11 mouse cellular contexts compared by ENCODE assay signal in the genomic region with DNA sequence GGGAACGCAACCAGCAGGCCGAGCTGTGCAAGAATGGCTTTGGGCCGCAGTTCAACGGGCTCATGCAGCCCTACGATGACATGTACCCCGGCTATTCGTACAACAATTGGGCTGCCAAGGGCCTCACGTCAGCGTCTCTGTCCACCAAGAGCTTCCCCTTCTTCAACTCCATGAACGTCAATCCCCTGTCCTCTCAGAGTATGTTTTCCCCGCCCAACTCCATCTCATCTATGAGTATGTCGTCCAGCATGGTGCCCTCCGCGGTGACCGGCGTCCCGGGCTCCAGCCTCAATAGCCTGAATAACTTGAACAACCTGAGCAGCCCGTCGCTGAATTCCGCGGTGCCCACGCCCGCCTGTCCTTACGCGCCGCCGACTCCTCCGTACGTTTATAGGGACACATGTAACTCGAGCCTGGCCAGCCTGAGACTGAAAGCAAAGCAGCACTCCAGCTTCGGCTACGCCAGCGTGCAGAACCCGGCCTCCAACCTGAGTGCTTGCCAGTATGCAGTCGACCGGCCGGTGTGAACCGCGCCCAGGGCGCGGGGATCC. TPM values are rescaled to one million over a fixed set of nuclear protein-coding genes. Genes with fewer than 3 reads are reported as not detected.
A peak's percentile ranks its signal among the peaks of the same experiment; 100 is the strongest.
DNase-seq lines count a peak whose midpoint lies in the region; ATAC-seq and TF ChIP-seq lines count a peak whose summit lies in the region.
"Had no signal": no experiment of that assay in that cellular context is flagged by ENCODE, and none has a peak within 500 bp of the region (broad histone marks: within the 10 kb centered on the region; RNA-seq: fewer than 3 reads in every experiment).

No protein-coding gene starts in this region.

- intact Hi-C loops in heart, postnatal 14 days (cut with DNase I): loop anchor here (5.0 kb wide), 1 partner anchor 1586 kb away; a partner anchor contains a TSS

- CTCF ChIA-PET in Patski (lab: Charles Lee): interaction anchor here (1.0 to 17.4 kb wide), 3 partner anchors 11 to 881 kb away, joined by 3 to 345 read pairs (median 5); a partner anchor contains a TSS

- peak overlapping the region; percentile 86 for H3K4me2 ChIP-seq in heart, embryonic 16.5 days (ENCODE audit: low read depth, low read length)
- peak overlapping the region; percentile 42 for H3K4me2 ChIP-seq in embryonic facial prominence, embryonic 15.5 days (replicated peaks)
- H3K4me2 ChIP-seq in midbrain, embryonic 14.5 days (ENCODE audit: low read length): peak overlapping the region; percentile 27

- peaks cover 49% of the 10 kb centered on the region for H3K27me3 ChIP-seq in heart, embryonic 16.5 days (ENCODE audit: control insufficient read depth, insufficient read depth, low read length)
- H3K27me3 ChIP-seq in Patski: no peaks in the 10 kb centered on the region
- peaks cover 76% of the 10 kb centered on the region for H3K27me3 ChIP-seq in embryonic facial prominence, embryonic 15.5 days
- H3K27me3 ChIP-seq in midbrain, embryonic 14.5 days (ENCODE audit: control insufficient read depth, insufficient read depth, low read length): peaks cover 80% of the 10 kb centered on the region

- TF ChIP-seq CTCF in Patski (IDR thresholded peaks at IDR 0.05): no peak
- TF ChIP-seq CTCF in layer of hippocampus, adult 2 months (conservative IDR thresholded peaks at IDR 0.05): no peak

- POLR2A ChIA-PET in Patski (lab: Charles Lee): interaction anchor here (0.8 to 23.8 kb wide), 6 partner anchors 1 to 761 kb away, joined by 3 to 623 read pairs (median 4); a partner anchor contains a TSS

- no peaks in the 10 kb centered on the region for H3K36me3 ChIP-seq in heart, embryonic 16.5 days (ENCODE audit: control insufficient read depth, insufficient read depth)
- no peaks in the 10 kb centered on the region for H3K36me3 ChIP-seq in embryonic facial prominence, embryonic 15.5 days
- H3K36me3 ChIP-seq in midbrain, embryonic 14.5 days (ENCODE audit: control insufficient read depth, insufficient read depth, low read length): no peaks in the 10 kb centered on the region

- in situ Hi-C loops in Patski (cut with MboI; ENCODE audit: low pct_unique_long_range_greater_than_20kb): loop anchor here (25.0 kb wide), 1 partner anchor 1381 kb away; a partner anchor contains a TSS

- H3K4me3 ChIP-seq in heart, embryonic 16.5 days (ENCODE audit: low read length): peak overlapping the region; percentile 66
- peak overlapping the region; percentile 60 for H3K4me3 ChIP-seq in embryonic facial prominence, embryonic 15.5 days (replicated peaks)
- H3K4me3 ChIP-seq in midbrain, embryonic 14.5 days (replicated peaks; ENCODE audit: low read depth, low read length): peak overlapping the region; percentile 16
- H3K4me3 ChIP-seq in layer of hippocampus, adult 2 months: no peak overlapping the region

- 3% methylated on average over 41 of the region's 41 CpGs for WGBS in heart, embryonic 16.5 days
- WGBS in embryonic facial prominence, embryonic 15.5 days: 15% methylated on average over 41 of the region's 41 CpGs
- 1% methylated on average over 41 of the region's 41 CpGs for WGBS in midbrain, embryonic 14.5 days

- H3K27ac ChIP-seq in heart, embryonic 16.5 days (ENCODE audit: low read length): 0 out of 2 replicates have a peak overlapping the region, but pooled peaks have one; percentile 1
- no peak overlapping the region for H3K27ac ChIP-seq in embryonic facial prominence, embryonic 15.5 days (replicated peaks)
- H3K27ac ChIP-seq in midbrain, embryonic 14.5 days (replicated peaks; ENCODE audit: low read depth, low read length): peak overlapping the region; percentile 57
- no peak overlapping the region for H3K27ac ChIP-seq in layer of hippocampus, adult 2 months

- peak overlapping the region; percentile 15 for H3K9ac ChIP-seq in heart, embryonic 16.5 days (ENCODE audit: low read length)
- no peak overlapping the region for H3K9ac ChIP-seq in embryonic facial prominence, embryonic 15.5 days
- H3K9ac ChIP-seq in midbrain, embryonic 14.5 days (replicated peaks; ENCODE audit: low read length): 0 out of 2 replicates have a peak overlapping the region, but pooled peaks have one; percentile 23

- H3K9me3 ChIP-seq in heart, embryonic 16.5 days (replicated peaks; ENCODE audit: control insufficient read depth, low read length): no peaks in the 10 kb centered on the region
- no peaks in the 10 kb centered on the region for H3K9me3 ChIP-seq in embryonic facial prominence, embryonic 15.5 days (replicated peaks)
- H3K9me3 ChIP-seq in midbrain, embryonic 14.5 days (ENCODE audit: control insufficient read depth, low read length): no peaks in the 10 kb centered on the region

- no peak for ATAC-seq in heart, embryonic 16.5 days (replicated peaks; ENCODE audit: extremely low read depth, insufficient read depth, low FRiP score)
- ATAC-seq in Patski: no peak
- no peak for ATAC-seq in embryonic facial prominence, embryonic 15.5 days (ENCODE audit: insufficient number of reproducible peaks, low FRiP score, low TSS enrichment, low read depth)
- ATAC-seq in midbrain, embryonic 14.5 days (ENCODE audit: low FRiP score, low TSS enrichment): no peak

- DNase-seq in heart, postnatal 14 days: no peak
- peak; percentile 56 for DNase-seq in Patski (ENCODE audit: low read depth, low spot score)
- peak; percentile 50 for DNase-seq in midbrain, embryonic 14.5 days
- no peak for DNase-seq in thymus, postnatal 36 days
- no peak for DNase-seq in layer of hippocampus, adult 2 months (ENCODE audit: low spot score in 2 of 2)
- no peak for DNase-seq in right cerebral cortex, postnatal 10 days (ENCODE audit: low spot score in 2 of 2)
- DNase-seq: thymus, adult 2 months had no signal

- 0 out of 2 replicates have a peak, but pooled peaks cover 8% of the 10 kb centered on the region for H3K4me1 ChIP-seq in heart, embryonic 16.5 days (ENCODE audit: control insufficient read depth, insufficient read depth, low read length)
- peaks cover 29% of the 10 kb centered on the region for H3K4me1 ChIP-seq in embryonic facial prominence, embryonic 15.5 days
- H3K4me1 ChIP-seq in midbrain, embryonic 14.5 days (ENCODE audit: control insufficient read depth, insufficient read depth, low read length): 0 out of 2 replicates have a peak, but pooled peaks cover 3% of the 10 kb centered on the region

RNA-seq across cellular contexts. Expression of a gene that starts 18.8 kb away (rescaled TPM):
- polyA plus RNA-seq in heart, embryonic 16.5 days (2015; fragmentation: Nextera tagmentation; extraction: Ambion mirVana): 16.3 and 26.9 TPM in 2 replicates
- under 1 TPM; 0.83 to 0.91 TPM for total RNA-seq in heart, postnatal 14 days (2021)
- polyA plus RNA-seq in Patski (2021): 199 TPM
- 82.5 and 88.3 TPM in 2 replicates for polyA plus RNA-seq in embryonic facial prominence, embryonic 15.5 days (2015; fragmentation: Nextera tagmentation; extraction: Ambion mirVana)
- 27.0 and 27.5 TPM in 2 replicates for polyA plus RNA-seq in midbrain, embryonic 14.5 days (2014; fragmentation: Nextera tagmentation; extraction: Ambion mirVana)
- total RNA-seq in layer of hippocampus, adult 2 months (2021): not detected
- total RNA-seq: left cerebral cortex, adult 18-20 months; neutrophil, adult 5-6 weeks had no signal

Comparison
In these comparisons a context has a peak if more than half of its experiments do, and no peak if none do; other contexts are left out.
1. H3K27ac ChIP-seq: peak in heart, embryonic 16.5 days (single experiment) and midbrain, embryonic 14.5 days (single experiment); none in embryonic facial prominence, embryonic 15.5 days (single experiment) and layer of hippocampus, adult 2 months (single experiment).
2. H3K4me2 ChIP-seq: peak in every context shown above with its lines; median percentile 86 in heart, embryonic 16.5 days; 42 in embryonic facial prominence, embryonic 15.5 days; 27 in midbrain, embryonic 14.5 days.
3. DNase-seq: peak in Patski (single experiment) and midbrain, embryonic 14.5 days (single experiment); none in heart, postnatal 14 days (0 of 2), thymus, postnatal 36 days (0 of 2), layer of hippocampus, adult 2 months (0 of 2) and right cerebral cortex, postnatal 10 days (0 of 2).